Mouse (Mus musculus): ENCODE results near the gene Pank3.

DNA sequence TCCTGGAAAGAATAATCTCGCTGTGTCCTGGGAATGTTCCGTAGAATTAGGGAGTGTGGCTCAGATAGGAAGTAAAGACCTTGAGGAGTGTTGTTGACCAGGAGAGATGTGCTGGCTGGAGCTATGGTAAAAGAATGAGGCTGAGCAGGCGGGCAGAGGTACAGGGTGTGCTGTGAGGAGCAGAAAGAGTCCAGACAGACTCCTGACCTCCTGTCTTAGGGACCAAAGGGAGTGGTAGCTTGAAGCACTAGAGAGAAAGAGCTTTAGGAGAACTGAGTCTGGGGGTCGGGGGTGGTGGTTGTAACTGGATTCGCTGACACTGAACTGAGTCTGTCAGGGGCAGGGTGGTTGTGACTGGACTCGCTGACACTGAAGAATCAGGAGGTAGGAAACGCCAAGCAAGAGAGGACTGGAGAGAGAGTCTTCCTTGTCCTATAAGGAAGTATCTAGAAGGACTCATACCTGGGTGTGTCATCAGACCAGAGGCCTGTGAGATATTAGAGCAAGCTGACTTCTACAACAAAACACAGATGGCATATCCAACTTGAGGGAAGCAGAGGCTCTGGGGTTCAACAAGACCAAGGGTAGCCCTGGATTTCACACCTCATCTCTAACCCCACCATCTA is 9.2 kb upstream of the Pank3 start:
- TF ChIP-seq CTCF (IDR thresholded peaks at IDR 0.05) (no peak), POLR2A (IDR thresholded peaks at IDR 0.05; ENCODE audit: insufficient read depth, low read depth, low read length) (no peak), EP300 (IDR thresholded peaks at IDR 0.05; ENCODE audit: insufficient read depth, low read depth, low read length) (no peak)
